Mouse (Mus musculus) adrenal gland (tissue): ENCODE results near the gene Olfr520.
"Not testable (repeated sequence)": the region's sequence is repeated elsewhere in the genome, so short reads cannot be mapped to it uniquely, and the experiment has no call there.

Source experiments
- intact Hi-C: fragments of 180-260 bp; cut with DNase I; formaldehyde crosslinking; loops from one replicate; pipeline ENCODE4 v1.15.1; 2025

Olfr520 gene

DNA sequence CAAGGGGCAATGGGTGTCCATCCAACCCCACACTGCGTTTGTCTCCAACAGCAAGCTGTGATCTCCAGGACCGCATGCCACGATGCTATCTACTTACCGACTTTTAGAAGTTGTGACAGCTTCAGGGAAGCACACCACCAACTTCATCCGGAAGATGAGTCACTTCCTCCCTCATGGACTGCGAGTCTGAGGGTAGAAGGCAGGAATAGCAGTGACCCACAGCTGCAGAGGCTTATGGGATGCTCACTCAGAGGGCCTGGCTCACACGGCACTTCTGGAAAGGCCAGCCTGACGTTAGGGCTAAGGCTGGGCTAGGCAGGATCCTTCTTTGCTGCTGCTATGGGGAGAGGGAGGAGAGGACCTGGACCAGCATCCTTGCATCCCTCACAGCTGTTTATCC lies 18.9 kb upstream of the Olfr520 start, which contains the start of gene Slco2b1:
Gene Slco2b1, minus strand, starts transcription at position 175 of the 400 bp plus-strand sequence.
- intact Hi-C loops = loop anchor here (2.0 to 5.0 kb wide), 2 partner anchors 86 kb away; no protein-coding TSS in a partner anchor

DNA sequence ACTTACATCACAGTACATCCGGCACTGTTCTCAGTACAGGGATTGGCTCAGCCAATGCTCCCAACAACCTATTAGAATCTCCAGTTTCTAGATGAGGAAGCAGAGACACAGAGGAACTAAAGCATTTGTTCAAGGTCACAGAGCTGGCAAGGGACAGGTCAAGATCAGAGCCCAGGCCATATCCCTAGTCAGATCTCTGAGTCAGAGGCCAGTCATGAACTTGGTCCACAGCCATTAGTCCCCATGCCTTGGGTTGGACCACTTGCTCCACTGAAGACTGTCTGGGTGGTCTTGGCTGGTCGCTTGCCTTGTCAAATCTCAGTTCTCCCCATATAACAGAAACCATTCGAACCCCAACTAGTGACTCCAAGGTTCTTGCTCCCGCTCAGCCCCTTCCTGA lies 17.6 kb upstream of the Olfr520 start:
- intact Hi-C loops = loop anchor here (5.0 kb wide), 1 partner anchor 85 kb away; no protein-coding TSS in a partner anchor

DNA sequence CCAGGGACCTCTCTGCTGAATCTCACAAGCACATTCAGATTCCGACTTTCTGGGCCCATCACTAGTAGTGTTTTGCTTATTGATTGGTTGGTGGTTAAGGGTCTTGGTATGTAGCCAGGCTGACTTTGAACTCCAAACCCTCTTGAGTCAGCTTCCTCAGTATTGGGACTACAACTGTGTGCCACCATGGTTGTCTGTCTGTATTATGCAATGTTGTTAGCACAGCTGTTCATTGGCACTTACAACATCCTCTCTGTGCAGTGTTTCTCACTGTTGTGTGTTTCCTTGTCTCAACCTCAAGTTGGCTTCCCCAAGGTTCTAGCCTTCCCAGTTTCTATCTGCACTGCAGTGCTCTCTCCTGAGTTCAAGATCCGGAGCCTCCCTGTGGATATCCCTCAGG lies 13.5 kb upstream of the Olfr520 start:
- intact Hi-C loops = no loop called here

GRCm38 (mm10) chr7:99734612-99735011 lies 4.5 kb downstream of the Olfr520 start:
- intact Hi-C loops = no loop called here

- intact Hi-C loops = not testable (repeated sequence)
Measured at GRCm38 (mm10) chr7:99735491-99735890, 5.4 kb downstream of the Olfr520 start.

DNA sequence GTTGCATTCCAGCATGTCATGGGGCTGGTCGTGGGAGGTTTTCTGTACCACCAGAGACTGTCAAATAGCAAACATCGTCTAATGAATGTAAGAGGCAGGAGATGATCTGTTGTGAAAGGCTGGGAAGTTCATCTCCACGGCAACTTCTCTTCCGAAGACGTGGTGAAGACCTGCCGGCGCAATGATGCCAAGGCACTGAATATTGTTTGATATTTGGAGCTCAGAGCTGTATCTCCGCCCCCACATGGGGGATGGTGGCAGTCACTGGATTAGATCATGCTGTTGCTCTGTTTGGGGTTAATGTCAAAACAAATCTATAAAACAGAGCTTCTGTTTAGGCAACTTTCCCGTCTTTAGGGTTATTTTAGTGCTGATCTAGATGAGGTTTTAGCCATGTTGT lies 9.2 kb downstream of the Olfr520 start:
- intact Hi-C loops = no loop called here

GRCm38 (mm10) chr7:99763207-99763606 lies 33.1 kb downstream of the Olfr520 start, which contains the start of gene Olfr521:
Gene Olfr521, plus strand, starts transcription at chr7:99763507.
- intact Hi-C loops = no loop called here

GRCm38 (mm10) chr7:99781385-99781784 lies 51.3 kb downstream of the Olfr520 start:
- intact Hi-C loops = no loop called here

DNA sequence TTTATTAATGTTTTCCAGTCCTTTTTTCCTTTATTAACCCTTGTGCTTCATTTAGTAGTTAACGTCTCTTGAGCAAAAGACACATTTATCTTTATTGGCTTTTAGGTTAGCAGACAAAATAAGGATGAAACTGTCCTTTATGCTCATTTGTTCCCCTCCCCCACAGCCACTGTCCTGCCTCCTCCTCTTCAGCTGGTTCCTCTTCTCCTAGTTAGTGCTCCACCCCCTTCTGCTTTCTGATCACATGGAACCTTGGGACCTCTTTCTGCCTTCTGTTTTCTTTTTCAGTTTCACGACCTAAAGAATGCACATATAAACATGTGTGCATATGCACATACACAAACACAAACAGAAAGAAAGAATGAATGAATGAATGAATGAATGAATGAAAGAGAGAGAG lies 51.8 kb downstream of the Olfr520 start:
- intact Hi-C loops = no loop called here

- intact Hi-C loops = no loop called here
Measured at GRCm38 (mm10) chr7:99783421-99783820, 53.3 kb downstream of the Olfr520 start.

DNA sequence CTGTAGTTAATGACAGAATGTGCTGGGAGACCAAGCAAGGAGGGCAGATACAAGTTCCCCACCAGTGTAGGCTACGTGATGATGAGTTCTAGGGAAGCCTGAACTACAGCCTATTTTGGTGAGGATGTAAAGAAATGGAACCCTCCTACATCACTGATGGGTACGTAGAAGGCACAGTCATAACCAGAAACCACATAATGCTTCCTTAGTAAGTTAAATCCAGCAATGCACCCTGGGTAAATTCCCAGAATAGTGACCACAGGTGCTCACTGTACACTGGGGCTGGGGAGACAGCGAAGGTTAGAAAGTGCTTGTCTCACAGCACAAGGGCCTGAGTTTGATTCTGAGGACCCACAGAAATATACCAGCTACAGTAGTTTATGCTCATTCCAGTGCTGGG lies 55.5 kb downstream of the Olfr520 start:
- intact Hi-C loops = no loop called here
